Mouse (Mus musculus): ENCODE data around the gene Rad51b. TPM values are rescaled to one million over a fixed set of nuclear protein-coding genes. Genes with fewer than 3 reads are reported as not detected.

Gene Rad51b
- polyA plus RNA-seq, 1 experiment from 2014 or later = 7.7 TPM

DNA sequence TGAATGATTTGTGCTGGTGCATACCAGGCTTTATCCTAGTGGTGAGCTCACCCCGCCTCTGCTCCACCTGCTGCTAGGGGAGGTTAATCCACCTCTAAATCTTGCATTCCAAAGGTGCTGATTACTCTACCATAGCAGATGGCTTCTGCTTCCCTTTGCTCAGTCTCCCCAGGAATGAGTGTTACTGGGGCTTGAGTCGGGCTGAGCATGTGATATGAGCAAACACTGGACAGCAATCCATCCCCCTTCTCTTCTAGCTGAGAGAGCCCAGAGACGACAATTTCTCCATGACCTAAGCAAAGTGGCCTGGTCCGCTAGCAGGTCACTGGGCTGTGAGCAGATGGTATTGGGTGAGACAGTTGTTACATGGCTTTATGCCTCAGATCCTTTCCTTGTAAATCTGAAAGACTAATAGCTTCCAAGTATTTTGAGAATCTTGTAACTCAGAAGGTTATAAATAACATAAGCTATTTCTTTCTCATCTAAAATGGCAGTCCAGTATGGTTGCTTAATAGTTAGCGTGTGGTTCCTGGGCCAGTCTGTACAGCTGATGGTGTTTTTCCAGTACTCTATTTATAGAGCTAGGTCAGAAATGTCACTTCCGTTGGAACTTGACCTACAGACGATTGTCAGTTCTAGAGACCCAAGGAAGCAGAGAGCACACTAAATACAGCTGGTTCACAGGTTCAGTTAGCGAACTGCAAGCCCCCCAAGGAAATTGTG is 462.3 kb downstream of the Rad51b start:
- H3K27me3 ChIP-seq = no peaks in the 10 kb centered on the region
- H3K4me3 ChIP-seq (replicated peaks) = no peak overlapping the region
- no peak overlapping the region for H3K27ac ChIP-seq
- no peak for ATAC-seq (ENCODE audit: low FRiP score)
- no peak overlapping the region for H3K9ac ChIP-seq
- peaks cover 14% of the 10 kb centered on the region; the same call in 1 of the 2 replicates for H3K4me1 ChIP-seq
- WGBS = 71% methylated on average over 8 of the region's 8 CpGs
- no peaks in the 10 kb centered on the region for H3K36me3 ChIP-seq (replicated peaks)
- H3K4me2 ChIP-seq = no peak overlapping the region
- no peaks in the 10 kb centered on the region for H3K9me3 ChIP-seq

DNA sequence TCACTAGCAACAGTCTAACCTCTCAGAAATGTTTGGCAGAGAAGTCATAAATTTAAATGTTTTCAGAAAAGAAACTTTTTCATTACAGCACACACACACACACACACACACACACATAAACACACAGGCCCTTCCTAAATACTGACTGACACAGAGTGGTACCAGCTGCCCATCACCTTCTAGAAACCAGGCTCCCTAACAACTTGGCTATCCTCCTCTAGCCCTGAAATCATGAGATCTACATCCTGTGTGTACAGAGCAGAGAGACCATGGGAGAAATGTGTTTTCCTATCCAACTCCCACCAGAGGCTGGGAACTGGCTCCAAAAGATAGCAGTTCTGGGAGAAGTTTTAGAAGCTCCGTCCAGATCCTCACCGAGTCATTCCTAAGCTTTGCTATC is 464.1 kb downstream of the Rad51b start:
- no peak for ATAC-seq (ENCODE audit: low FRiP score)
- Histone ChIP-seq H3K9ac (no peak overlapping the region), H3K4me2 (no peak overlapping the region), H3K27me3 (no peaks in the 10 kb centered on the region), H3K4me3 (replicated peaks) (no peak overlapping the region), H3K9me3 (no peaks in the 10 kb centered on the region), H3K36me3 (replicated peaks) (no peaks in the 10 kb centered on the region), H3K27ac (no peak overlapping the region), H3K4me1 (peaks cover 9% of the 10 kb centered on the region; the same call in 1 of the 2 replicates)
- 93% methylated on average over 2 of the region's 2 CpGs for WGBS

DNA sequence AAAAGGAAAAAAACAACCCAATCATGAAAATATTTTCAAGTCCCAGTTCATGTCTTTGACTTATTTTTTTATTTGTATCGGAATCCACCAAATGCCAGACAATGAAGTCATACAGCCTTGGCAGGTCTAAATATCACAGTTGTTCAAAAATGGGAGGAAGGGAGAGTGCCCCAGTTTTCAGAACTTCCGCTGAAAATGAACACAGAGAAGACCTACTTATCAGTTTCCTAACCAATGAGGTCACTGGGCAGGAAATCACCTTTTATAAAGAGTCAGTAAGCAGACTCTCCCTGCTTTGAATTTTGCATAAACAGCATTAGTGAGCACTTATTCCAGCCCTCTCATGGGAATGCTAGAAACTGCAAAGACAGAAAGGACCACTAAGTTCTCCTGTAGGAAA is 465.0 kb downstream of the Rad51b start:
- H3K4me3 ChIP-seq (replicated peaks) = no peak overlapping the region
- no peak overlapping the region for H3K9ac ChIP-seq
- H3K9me3 ChIP-seq = no peaks in the 10 kb centered on the region
- H3K4me2 ChIP-seq = no peak overlapping the region
- H3K27ac ChIP-seq = no peak overlapping the region
- H3K36me3 ChIP-seq (replicated peaks) = no peaks in the 10 kb centered on the region
- peaks cover 9% of the 10 kb centered on the region; the same call in 1 of the 2 replicates for H3K4me1 ChIP-seq
- ATAC-seq (ENCODE audit: low FRiP score) = no peak
- 85% methylated on average over 2 of the region's 2 CpGs for WGBS
- H3K27me3 ChIP-seq = no peaks in the 10 kb centered on the region

DNA sequence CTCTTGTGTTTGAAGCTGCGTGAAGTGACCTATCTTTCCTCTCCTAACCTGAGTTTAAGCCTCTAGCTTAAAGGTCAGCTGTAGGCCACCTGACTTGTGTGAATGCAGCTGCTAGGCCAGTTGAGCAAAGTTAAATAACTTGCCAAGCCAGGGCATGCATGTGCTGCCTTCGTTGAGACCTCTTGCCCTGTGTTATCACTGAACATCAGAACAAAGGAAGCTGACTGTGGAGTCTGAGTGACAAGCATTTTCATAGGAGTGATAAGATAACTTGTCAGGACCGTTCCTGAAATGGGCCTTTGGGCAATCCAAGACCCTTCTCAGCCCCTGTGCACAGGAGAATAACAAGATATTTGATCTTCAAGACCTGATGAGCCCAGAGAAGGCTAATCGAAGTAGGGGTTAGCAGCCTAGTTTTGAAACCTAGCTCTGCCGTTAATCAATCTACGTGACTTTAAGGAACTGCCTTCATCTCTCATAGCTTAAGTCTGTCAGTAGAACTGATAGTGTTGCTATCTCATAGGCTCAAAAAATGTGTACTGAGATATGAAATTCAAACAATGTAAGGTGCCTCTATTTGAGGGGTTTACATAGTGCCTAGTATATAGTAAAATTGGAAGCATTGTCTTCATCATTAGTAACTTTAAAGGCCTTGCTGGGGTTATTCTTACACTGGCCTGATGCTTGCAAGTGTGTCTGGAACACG is 465.6 kb downstream of the Rad51b start:
- peaks cover 9% of the 10 kb centered on the region; the same call in 1 of the 2 replicates for H3K4me1 ChIP-seq
- no peak overlapping the region for H3K9ac ChIP-seq
- no peak overlapping the region for H3K27ac ChIP-seq
- no peaks in the 10 kb centered on the region for H3K9me3 ChIP-seq
- 86% methylated on average over 7 of the region's 7 CpGs for WGBS
- H3K27me3 ChIP-seq = no peaks in the 10 kb centered on the region
- no peak overlapping the region for H3K4me3 ChIP-seq (replicated peaks)
- no peak for ATAC-seq (ENCODE audit: low FRiP score)
- no peak overlapping the region for H3K4me2 ChIP-seq
- no peaks in the 10 kb centered on the region for H3K36me3 ChIP-seq (replicated peaks)

DNA sequence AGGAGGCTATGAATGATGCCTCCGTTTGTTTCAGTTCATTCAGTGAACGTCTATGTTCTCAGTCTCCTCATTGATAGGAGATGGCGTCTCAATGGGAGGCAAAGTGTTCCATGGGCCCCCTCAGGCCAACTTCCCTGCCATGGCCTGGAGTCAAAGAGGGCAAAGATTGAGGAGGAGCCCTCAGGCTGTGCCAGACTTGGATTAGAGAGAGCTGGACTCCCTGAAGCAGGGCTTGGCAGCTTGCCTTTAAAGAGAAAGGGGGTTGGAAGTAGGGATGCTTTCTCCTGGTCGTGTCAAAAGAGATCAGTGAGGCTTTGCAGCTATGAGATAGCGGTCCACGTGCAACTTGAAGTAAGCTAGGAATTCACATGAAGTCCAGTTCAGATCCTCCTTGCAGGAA is 469.0 kb downstream of the Rad51b start:
- Histone ChIP-seq H3K36me3 (replicated peaks) (no peaks in the 10 kb centered on the region), H3K27me3 (no peaks in the 10 kb centered on the region), H3K9me3 (no peaks in the 10 kb centered on the region), H3K4me3 (replicated peaks) (no peak overlapping the region), H3K27ac (no peak overlapping the region), H3K9ac (no peak overlapping the region), H3K4me2 (no peak overlapping the region), H3K4me1 (no peaks in the 10 kb centered on the region)
- 90% methylated on average over 6 of the region's 6 CpGs for WGBS
- ATAC-seq (ENCODE audit: low FRiP score) = no peak

DNA sequence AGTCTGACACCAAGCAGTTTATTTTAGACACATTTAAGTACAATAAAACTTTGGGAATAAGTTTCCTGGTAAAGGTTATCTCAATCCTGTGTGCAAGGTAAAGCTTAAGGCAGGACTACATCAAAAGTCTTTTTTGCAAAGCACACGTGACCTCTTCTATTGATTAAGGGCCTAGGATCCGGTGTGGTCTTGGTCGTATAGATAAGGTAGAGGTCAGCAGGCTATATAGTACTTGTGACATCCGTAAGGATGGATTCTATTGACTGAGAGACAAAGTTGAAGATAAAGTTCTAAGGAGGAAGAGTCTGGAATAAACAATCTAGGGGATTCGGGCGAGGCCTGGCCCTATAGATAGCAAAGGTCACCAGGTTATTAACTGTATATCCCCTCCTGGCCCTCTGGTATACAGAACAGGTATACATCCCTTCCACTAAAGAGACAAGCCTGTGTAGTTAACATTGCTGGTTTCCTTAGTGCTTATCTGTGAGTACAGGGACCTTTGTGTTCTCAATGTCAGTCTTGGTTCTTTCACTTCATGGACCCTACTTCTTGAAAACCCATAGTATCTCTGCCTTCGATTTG is 471.8 kb downstream of the Rad51b start:
- Histone ChIP-seq H3K4me1 (no peaks in the 10 kb centered on the region), H3K4me2 (no peak overlapping the region), H3K36me3 (replicated peaks) (peaks cover 2% of the 10 kb centered on the region; the same call in 1 of the 2 replicates), H3K27me3 (no peaks in the 10 kb centered on the region), H3K9me3 (no peaks in the 10 kb centered on the region), H3K4me3 (replicated peaks) (no peak overlapping the region), H3K9ac (no peak overlapping the region), H3K27ac (no peak overlapping the region)
- WGBS = 93% methylated on average over 7 of the region's 7 CpGs
- ATAC-seq (ENCODE audit: low FRiP score) = no peak

DNA sequence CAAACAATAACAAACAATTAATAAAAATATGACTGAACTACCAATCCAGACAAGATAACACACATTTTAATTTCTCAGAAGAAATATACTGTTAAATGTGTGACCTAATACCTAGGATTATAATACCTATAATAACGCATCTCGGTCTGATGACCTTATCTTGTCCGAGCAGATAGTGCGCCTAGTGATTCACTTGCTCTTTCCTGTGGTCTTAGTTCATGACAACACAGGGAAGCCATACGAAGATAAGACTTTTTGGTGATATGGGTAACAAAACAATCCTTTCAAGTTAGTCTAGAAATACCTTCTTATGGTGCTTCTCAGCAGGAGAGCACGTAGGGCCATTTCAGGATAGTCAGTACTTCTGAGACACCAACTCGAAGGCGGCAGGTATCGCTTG is 472.7 kb downstream of the Rad51b start:
- no peak for ATAC-seq (ENCODE audit: low FRiP score)
- H3K9ac ChIP-seq = no peak overlapping the region
- no peaks in the 10 kb centered on the region for H3K9me3 ChIP-seq
- H3K4me1 ChIP-seq = no peaks in the 10 kb centered on the region
- H3K4me3 ChIP-seq (replicated peaks) = no peak overlapping the region
- no peak overlapping the region for H3K4me2 ChIP-seq
- H3K27ac ChIP-seq = no peak overlapping the region
- H3K36me3 ChIP-seq (replicated peaks) = peaks cover 3% of the 10 kb centered on the region; the same call in 1 of the 2 replicates
- no peaks in the 10 kb centered on the region for H3K27me3 ChIP-seq
- 90% methylated on average over 9 of the region's 9 CpGs for WGBS

DNA sequence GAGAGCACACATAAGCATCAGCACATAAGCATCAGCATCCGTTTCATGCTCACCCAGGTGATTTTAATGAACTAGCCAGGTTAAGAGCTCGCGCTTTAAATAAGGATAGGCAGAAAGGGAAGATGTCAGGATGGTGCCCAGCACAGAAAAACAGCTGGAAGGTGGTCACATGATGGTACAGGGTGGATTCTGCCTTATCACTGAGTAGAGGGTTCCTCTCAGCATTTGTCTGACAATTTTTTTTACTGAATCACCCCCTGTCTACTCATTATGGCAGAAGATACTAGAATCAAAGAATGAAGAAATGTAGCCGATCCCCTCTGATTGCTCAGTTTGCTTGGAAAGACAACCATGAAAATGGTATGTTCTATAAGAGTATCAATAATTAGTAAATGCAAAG is 474.1 kb downstream of the Rad51b start:
- Histone ChIP-seq H3K9me3 (no peaks in the 10 kb centered on the region), H3K9ac (no peak overlapping the region), H3K4me2 (no peak overlapping the region), H3K27ac (no peak overlapping the region), H3K36me3 (replicated peaks) (peaks cover 3% of the 10 kb centered on the region; the same call in 1 of the 2 replicates), H3K4me3 (replicated peaks) (no peak overlapping the region), H3K4me1 (no peaks in the 10 kb centered on the region), H3K27me3 (no peaks in the 10 kb centered on the region)
- 92% methylated on average over 4 of the region's 4 CpGs for WGBS
- no peak for ATAC-seq (ENCODE audit: low FRiP score)

DNA sequence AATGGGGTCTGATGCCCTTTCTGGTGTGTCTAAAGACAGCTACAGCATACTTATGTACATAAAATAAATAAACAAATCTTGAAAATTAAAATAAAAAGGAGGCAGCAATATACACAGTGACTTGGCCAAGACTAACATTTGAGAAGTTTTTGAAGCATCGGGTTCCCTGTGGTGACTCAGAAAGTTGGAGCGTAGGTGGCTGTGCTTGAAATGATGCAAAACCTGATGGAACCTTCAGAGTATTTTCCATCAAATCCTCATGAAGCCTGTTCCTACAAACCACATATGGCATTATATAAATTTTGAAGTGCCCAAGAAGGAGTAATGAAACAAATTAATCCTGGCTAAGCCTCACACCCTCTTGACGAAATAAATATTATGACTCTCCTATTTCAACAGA is 474.7 kb downstream of the Rad51b start:
- Histone ChIP-seq H3K4me3 (replicated peaks) (no peak overlapping the region), H3K4me1 (no peaks in the 10 kb centered on the region), H3K27me3 (no peaks in the 10 kb centered on the region), H3K36me3 (replicated peaks) (peaks cover 3% of the 10 kb centered on the region; the same call in 1 of the 2 replicates), H3K27ac (no peak overlapping the region), H3K4me2 (no peak overlapping the region), H3K9ac (no peak overlapping the region), H3K9me3 (no peaks in the 10 kb centered on the region)
- ATAC-seq (ENCODE audit: low FRiP score) = no peak
- 96% methylated on average over 3 of the region's 3 CpGs for WGBS

DNA sequence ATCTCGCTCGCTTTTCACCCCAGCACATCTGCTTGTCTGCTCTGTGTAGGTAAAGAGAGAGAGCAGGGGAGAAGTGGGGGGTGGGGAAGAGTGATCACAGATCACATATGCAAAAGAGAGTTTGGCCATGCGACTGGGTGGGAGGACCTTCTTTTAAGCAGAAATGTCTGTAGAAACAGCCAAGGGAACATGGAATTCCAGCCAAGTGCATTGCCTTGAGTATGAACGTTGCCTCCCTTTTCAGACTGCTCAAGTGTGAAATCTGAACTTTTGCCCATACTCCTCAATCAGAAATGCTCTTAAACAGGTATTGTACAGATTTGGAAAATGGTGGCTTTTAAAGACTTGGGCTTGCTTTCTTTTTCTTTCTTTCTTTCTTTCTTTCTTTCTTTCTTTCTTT is 476.2 kb downstream of the Rad51b start:
- no peaks in the 10 kb centered on the region for H3K27me3 ChIP-seq
- H3K4me2 ChIP-seq = no peak overlapping the region
- no peak overlapping the region for H3K27ac ChIP-seq
- H3K4me1 ChIP-seq = no peaks in the 10 kb centered on the region
- no peaks in the 10 kb centered on the region for H3K9me3 ChIP-seq
- no peak overlapping the region for H3K9ac ChIP-seq
- H3K36me3 ChIP-seq (replicated peaks) = peaks cover 3% of the 10 kb centered on the region; the same call in 1 of the 2 replicates
- WGBS = 83% methylated on average over 4 of the region's 4 CpGs
- no peak overlapping the region for H3K4me3 ChIP-seq (replicated peaks)
- no peak for ATAC-seq (ENCODE audit: low FRiP score)

DNA sequence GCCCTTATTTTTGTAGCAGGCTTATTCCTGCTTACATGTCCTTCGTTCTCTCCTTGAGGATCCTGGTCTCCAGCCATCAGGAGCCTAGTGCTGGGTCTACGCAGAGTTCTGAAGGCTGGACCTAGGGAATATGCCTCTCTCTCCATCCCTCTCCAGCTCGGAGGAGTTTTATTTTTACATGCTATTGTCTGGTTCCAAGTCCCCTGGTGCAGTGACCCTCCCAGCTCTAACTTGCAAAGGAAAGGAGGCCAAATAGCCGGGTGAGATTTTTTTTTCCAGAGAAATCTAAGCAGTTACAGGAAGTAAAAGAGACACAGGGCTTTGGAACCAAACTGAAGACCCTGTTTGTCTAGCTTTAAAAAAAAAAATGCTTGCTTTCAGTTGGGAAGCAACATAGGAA is 477.5 kb downstream of the Rad51b start:
- H3K27ac ChIP-seq = no peak overlapping the region
- H3K4me3 ChIP-seq (replicated peaks) = no peak overlapping the region
- ATAC-seq (ENCODE audit: low FRiP score) = no peak
- peaks cover 3% of the 10 kb centered on the region; the same call in 1 of the 2 replicates for H3K36me3 ChIP-seq (replicated peaks)
- 80% methylated on average over 4 of the region's 4 CpGs for WGBS
- no peaks in the 10 kb centered on the region for H3K27me3 ChIP-seq
- H3K4me1 ChIP-seq = no peaks in the 10 kb centered on the region
- no peak overlapping the region for H3K9ac ChIP-seq
- H3K4me2 ChIP-seq = no peak overlapping the region
- H3K9me3 ChIP-seq = no peaks in the 10 kb centered on the region

DNA sequence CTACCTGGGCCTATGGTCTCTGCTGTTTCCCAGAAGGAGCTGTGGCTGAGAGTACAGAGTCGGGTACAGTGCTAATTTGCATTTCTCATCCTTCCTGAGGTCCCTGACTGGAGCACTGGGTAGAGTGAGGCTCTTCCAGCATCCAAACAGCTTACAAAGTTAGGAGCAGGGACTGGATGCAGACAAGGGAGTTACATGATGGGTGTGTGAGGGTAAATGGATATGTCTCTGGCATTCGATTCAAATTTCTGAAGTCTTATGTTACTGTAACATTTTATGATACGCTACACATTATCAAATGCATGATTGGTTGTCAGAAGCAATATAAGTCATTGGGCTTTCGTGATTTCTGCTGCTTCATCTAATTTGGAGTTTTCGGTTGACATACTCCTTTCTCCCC is 479.7 kb downstream of the Rad51b start:
- no peak overlapping the region for H3K4me3 ChIP-seq (replicated peaks)
- no peak for ATAC-seq (ENCODE audit: low FRiP score)
- no peak overlapping the region for H3K9ac ChIP-seq
- peaks cover 3% of the 10 kb centered on the region; the same call in 1 of the 2 replicates for H3K36me3 ChIP-seq (replicated peaks)
- H3K27ac ChIP-seq = no peak overlapping the region
- no peak overlapping the region for H3K4me2 ChIP-seq
- no peaks in the 10 kb centered on the region for H3K4me1 ChIP-seq
- H3K27me3 ChIP-seq = no peaks in the 10 kb centered on the region
- WGBS = 86% methylated on average over 5 of the region's 5 CpGs
- H3K9me3 ChIP-seq = no peaks in the 10 kb centered on the region

Data from forebrain, embryonic 12.5 days (tissue).